Mouse (Mus musculus) kidney, adult 2 months (tissue): ENCODE results near the gene Snx13. TPM values are rescaled to one million over a fixed set of nuclear protein-coding genes. Genes with fewer than 3 reads are reported as not detected.

ENCODE experiments used
- DNase-seq: peaks from one replicate; pipeline ENCODE4 v3.0.0; 2021
- H3K27ac ChIP-seq: fragments of 200-500 bp; 2 replicates; pipeline ENCODE4 v1.5.1; 2012; ENCODE audit warnings: low read depth, low read length, control low read depth, inconsistent platforms; ENCODE audit not compliant: insufficient read depth
- H3K27me3 ChIP-seq: fragments of 200-500 bp; replicated peaks from 2 replicates; pipeline ENCODE4 v1.6.1; 2012; ENCODE audit warnings: mild to moderate bottlenecking, moderate library complexity, low read length, inconsistent platforms; ENCODE audit not compliant: control insufficient read depth, insufficient read depth
- H3K36me3 ChIP-seq: fragments of 200-500 bp; 2 replicates; pipeline ENCODE4 v1.6.1; 2012; ENCODE audit warnings: mild to moderate bottlenecking, moderate library complexity, low read length, inconsistent platforms; ENCODE audit not compliant: control insufficient read depth, insufficient read depth
- H3K4me1 ChIP-seq: fragments of 200-500 bp; 2 replicates; pipeline ENCODE4 v1.6.1; 2011; ENCODE audit warnings: low read length; ENCODE audit not compliant: control insufficient read depth, insufficient read depth
- H3K4me3 ChIP-seq: fragments of 200-500 bp; 2 replicates; pipeline ENCODE4 v1.5.1; 2011; ENCODE audit warnings: mild to moderate bottlenecking, low read depth, low read length, control low read depth; ENCODE audit not compliant: insufficient read depth
- CTCF ChIP-seq: fragments of 200-500 bp; conservative IDR thresholded peaks from 2 replicates; pipeline ENCODE4 v1.5.1; 2011; ENCODE audit warnings: low read depth, mild to moderate bottlenecking, control low read depth, low read length, moderate library complexity, mixed read lengths; ENCODE audit not compliant: insufficient read depth, insufficient read length
- POLR2A ChIP-seq: fragments of 200-500 bp; IDR thresholded peaks from one replicate; pipeline ENCODE4 v1.6.1; 2011; ENCODE audit warnings: low read depth, low read length, control low read depth
- WGBS: fragments of 180-500 bp; shearing (Covaris S2); methylation state at CpG from one replicate; pipeline ENCODE4 v1.1.7; 2018; 5-methylcytosine and 5-hydroxymethylcytosine counted together
- polyA plus RNA-seq: library from polyadenylated mRNA; depleted of rRNA; stranded (reverse); fragments of >200 nt; gene quantifications from 2 replicates; pipeline ENCODE4 v1.2.3, GENCODE M21; 2012; rRNA removed

Snx13 gene
- polyA plus RNA-seq = 8.3 and 9.8 TPM in 2 replicates

GRCm38 (mm10) chr12:35046999-35047319 lies at the start of gene Snx13:
Gene Snx13 (plus strand): TSS chr12:35047186.
- WGBS = under 1% methylated on average over 51 of the region's 51 CpGs
- TF ChIP-seq CTCF (no peak), POLR2A (peak; percentile 62)
- Histone ChIP-seq H3K27me3 (no peaks in the 10 kb centered on the region), H3K27ac (peak within 1 kb of the TSS; percentile 90), H3K4me1 (peaks cover 8% of the 10 kb centered on the region; the same call in 1 of the 2 replicates), H3K36me3 (no peaks in the 10 kb centered on the region), H3K4me3 (peak within 1 kb of the TSS; percentile 71)
- peak; percentile 94 for DNase-seq

GRCm38 (mm10) chr12:34997597-34998182 lies 49.3 kb upstream of the Snx13 start:
- no peak overlapping the region for H3K27ac ChIP-seq
- H3K4me1 ChIP-seq = no peaks in the 10 kb centered on the region
- H3K27me3 ChIP-seq = no peaks in the 10 kb centered on the region
- DNase-seq = no peak
- no peak overlapping the region for H3K4me3 ChIP-seq
- TF ChIP-seq CTCF (no peak), POLR2A (no peak)
- no peaks in the 10 kb centered on the region for H3K36me3 ChIP-seq
- WGBS = 74% methylated on average over 3 of the region's 3 CpGs

GRCm38 (mm10) chr12:34998778-34999467 lies 48.1 kb upstream of the Snx13 start:
- H3K4me1 ChIP-seq = no peaks in the 10 kb centered on the region
- TF ChIP-seq POLR2A (no peak), CTCF (no peak)
- no peaks in the 10 kb centered on the region for H3K27me3 ChIP-seq
- no peak overlapping the region for H3K4me3 ChIP-seq
- no peak overlapping the region for H3K27ac ChIP-seq
- no peak for DNase-seq
- 33% methylated on average over 12 of the region's 12 CpGs for WGBS
- no peaks in the 10 kb centered on the region for H3K36me3 ChIP-seq

GRCm38 (mm10) chr12:35000323-35000722 lies 46.7 kb upstream of the Snx13 start:
- no peak overlapping the region for H3K27ac ChIP-seq
- no peaks in the 10 kb centered on the region for H3K36me3 ChIP-seq
- H3K4me1 ChIP-seq = no peaks in the 10 kb centered on the region
- H3K4me3 ChIP-seq = no peak overlapping the region
- DNase-seq = no peak
- H3K27me3 ChIP-seq = no peaks in the 10 kb centered on the region
- TF ChIP-seq POLR2A (no peak), CTCF (no peak)
- WGBS = 64% methylated on average over 4 of the region's 4 CpGs

GRCm38 (mm10) chr12:35005748-35006147 lies 41.2 kb upstream of the Snx13 start:
- H3K27ac ChIP-seq = no peak overlapping the region
- no peak for DNase-seq
- no peak for TF ChIP-seq CTCF
- no peaks in the 10 kb centered on the region for H3K36me3 ChIP-seq
- H3K4me3 ChIP-seq = no peak overlapping the region
- no peaks in the 10 kb centered on the region for H3K4me1 ChIP-seq
- no peaks in the 10 kb centered on the region for H3K27me3 ChIP-seq

GRCm38 (mm10) chr12:35007851-35008250 lies 39.1 kb upstream of the Snx13 start:
- 79% methylated on average over 1 of the region's 1 CpGs for WGBS
- Histone ChIP-seq H3K36me3 (no peaks in the 10 kb centered on the region), H3K27ac (no peak overlapping the region), H3K4me1 (no peaks in the 10 kb centered on the region), H3K27me3 (no peaks in the 10 kb centered on the region), H3K4me3 (no peak overlapping the region)
- DNase-seq = no peak
- TF ChIP-seq CTCF = no peak
- TF ChIP-seq POLR2A = no peak

- Histone ChIP-seq H3K36me3 (no peaks in the 10 kb centered on the region), H3K4me1 (no peaks in the 10 kb centered on the region), H3K27me3 (no peaks in the 10 kb centered on the region), H3K27ac (no peak overlapping the region), H3K4me3 (no peak overlapping the region)
- WGBS = 35% methylated on average over 11 of the region's 11 CpGs
- no peak for TF ChIP-seq CTCF
- no peak for TF ChIP-seq POLR2A
- DNase-seq = peak; percentile 21
Measured at GRCm38 (mm10) chr12:35008340-35009137, 38.4 kb upstream of the Snx13 start.
